Mouse (Mus musculus): Measurements from ENCODE around the gene Bzw1.

DNA sequence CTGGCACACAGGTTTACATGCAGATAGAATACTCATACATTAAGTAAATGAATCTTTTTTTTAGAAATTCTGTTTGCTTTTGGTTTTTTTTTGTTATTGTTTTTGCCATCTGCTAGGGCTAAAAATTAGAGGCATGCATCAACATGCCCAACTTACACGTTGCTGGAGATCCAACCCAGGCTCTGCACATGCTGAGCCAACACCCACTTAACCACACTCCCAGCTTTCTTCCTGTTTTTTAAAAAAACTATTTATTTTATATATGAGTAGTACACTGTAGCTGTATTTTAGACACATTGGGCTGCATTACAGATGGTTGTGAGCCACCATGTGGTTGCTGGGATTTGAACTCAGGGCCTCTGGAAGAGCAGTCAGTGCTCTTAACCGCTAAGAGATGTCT, 23.4 kb downstream of the Bzw1 start:
- no peak for TF ChIP-seq CTCF (IDR thresholded peaks at IDR 0.05; ENCODE audit: low read depth, low read length)
- no peak for TF ChIP-seq POLR2A (IDR thresholded peaks at IDR 0.05; ENCODE audit: extremely low read depth, insufficient read depth, low read length)

Data from liver, adult 2 months (tissue).